Mouse (Mus musculus): ENCODE measurements around the gene Ypel4. TPM values are rescaled to one million over a fixed set of nuclear protein-coding genes. Genes with fewer than 3 reads are reported as not detected.
A peak's percentile ranks its signal among the peaks of the same experiment; 100 is the strongest.

Ypel4 gene
- polyA plus RNA-seq (2015; fragmentation: Nextera tagmentation; extraction: Ambion mirVana), result 1.6 and 2.4 TPM in 2 replicates

DNA sequence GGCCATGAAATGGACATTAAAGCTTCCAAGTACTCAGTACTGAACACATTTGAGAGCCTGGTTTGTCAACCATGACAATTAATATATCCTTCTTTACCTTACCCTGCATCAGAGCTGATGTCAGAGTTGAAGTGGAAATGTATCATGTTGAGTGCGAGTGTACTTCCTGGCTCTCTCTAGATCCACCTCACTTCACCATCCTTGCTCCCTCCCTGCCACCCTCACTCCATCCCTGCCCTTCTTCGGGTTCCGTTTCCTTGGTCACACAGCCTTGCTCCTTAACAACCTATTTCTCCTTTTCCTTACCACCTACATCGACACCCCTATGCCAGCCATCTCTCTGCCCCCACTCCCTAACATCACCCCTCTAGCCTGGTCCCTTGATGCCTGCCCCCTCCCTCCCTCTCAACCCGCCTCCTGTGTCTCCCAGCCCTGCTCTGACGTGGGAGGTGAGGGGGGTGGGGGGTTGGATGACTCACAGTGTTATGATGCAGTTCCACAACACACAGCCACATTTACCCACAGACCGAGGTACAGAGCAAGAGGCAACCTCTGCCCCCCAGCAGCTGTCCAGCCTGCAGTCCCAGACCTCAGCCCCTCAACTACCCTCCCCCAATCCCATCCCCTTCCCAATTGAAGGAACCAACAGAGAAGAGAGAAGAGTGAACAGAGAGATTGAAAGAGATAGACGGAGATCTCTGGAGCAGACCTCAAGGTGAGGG is at the start of gene Ypel4:
Gene Ypel4 (plus strand): TSS at position 480 of the 722 bp plus-strand sequence.
- 0 out of 2 replicates have a peak, but pooled peaks cover 2% of the 10 kb centered on the region for H3K27me3 ChIP-seq (ENCODE audit: control insufficient read depth, insufficient read depth, low read length)
- peaks cover 5% of the 10 kb centered on the region for H3K4me1 ChIP-seq (replicated peaks; ENCODE audit: control insufficient read depth, insufficient read depth)
- no peaks in the 10 kb centered on the region for H3K36me3 ChIP-seq (ENCODE audit: control insufficient read depth, insufficient read depth, low read length)
- no peaks in the 10 kb centered on the region for H3K9me3 ChIP-seq (ENCODE audit: control insufficient read depth, low read length)
- peak within 1 kb of the TSS; percentile 54 for H3K4me2 ChIP-seq (replicated peaks; ENCODE audit: low read depth)
- peak; percentile 67; the same call in 1 of the 2 replicates for ATAC-seq (ENCODE audit: low FRiP score, low TSS enrichment)
- under 1% methylated on average over 8 of the region's 8 CpGs for WGBS
- 0 out of 2 replicates have a peak within 1 kb of the TSS, but pooled peaks have one; percentile 24 for H3K27ac ChIP-seq (replicated peaks)
- peak; percentile 63 for DNase-seq (ENCODE audit: low spot score)
- no peak for TF ChIP-seq EP300 (optimal IDR thresholded peaks at IDR 0.05)
- no peak for TF ChIP-seq CTCF (IDR thresholded peaks at IDR 0.05; ENCODE audit: low read depth)
- peak within 1 kb of the TSS; percentile 32 for H3K9ac ChIP-seq (ENCODE audit: low read length)
- H3K4me3 ChIP-seq (ENCODE audit: low read depth, low read length), result peak within 1 kb of the TSS; percentile 32

GRCm38 (mm10) chr2:84688080-84688844 is 45.6 kb upstream of the Ypel4 start:
- no peak overlapping the region for H3K9ac ChIP-seq (ENCODE audit: low read length)
- no peak overlapping the region for H3K4me3 ChIP-seq (ENCODE audit: low read depth, low read length)
- DNase-seq (ENCODE audit: low spot score) (no peak), ATAC-seq (ENCODE audit: low FRiP score, low TSS enrichment) (no peak)
- no peaks in the 10 kb centered on the region for H3K27me3 ChIP-seq (ENCODE audit: control insufficient read depth, insufficient read depth, low read length)
- 71% methylated on average over 2 of the region's 2 CpGs for WGBS
- H3K4me1 ChIP-seq (replicated peaks; ENCODE audit: control insufficient read depth, insufficient read depth), result no peaks in the 10 kb centered on the region
- TF ChIP-seq EP300 (optimal IDR thresholded peaks at IDR 0.05) (no peak), CTCF (IDR thresholded peaks at IDR 0.05; ENCODE audit: low read depth) (no peak)
- H3K27ac ChIP-seq (replicated peaks), result no peak overlapping the region
- no peak overlapping the region for H3K4me2 ChIP-seq (replicated peaks; ENCODE audit: low read depth)
- H3K36me3 ChIP-seq (ENCODE audit: control insufficient read depth, insufficient read depth, low read length), result peaks cover 35% of the 10 kb centered on the region
- H3K9me3 ChIP-seq (ENCODE audit: control insufficient read depth, low read length), result no peaks in the 10 kb centered on the region

DNA sequence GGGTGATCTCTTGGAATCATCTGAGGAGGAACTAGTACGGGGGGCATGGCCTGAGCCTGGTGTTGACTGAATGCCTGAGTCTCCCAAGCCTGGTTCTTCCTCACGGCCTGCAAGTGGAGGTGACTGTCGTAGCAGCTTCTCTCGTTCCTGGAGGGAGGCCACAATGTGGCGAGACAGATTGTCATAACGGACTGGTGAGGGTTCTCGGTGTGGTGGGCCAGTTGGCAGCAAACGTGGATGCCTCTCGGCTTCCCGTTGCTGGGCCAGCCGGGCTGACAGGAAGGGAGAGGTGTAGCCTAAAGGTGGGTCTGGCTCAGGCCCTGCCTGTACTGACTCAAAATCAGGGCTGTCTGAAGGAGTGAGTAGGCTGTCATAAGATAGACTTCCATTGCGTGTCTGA is 43.8 kb upstream of the Ypel4 start:
- H3K4me1 ChIP-seq (replicated peaks; ENCODE audit: control insufficient read depth, insufficient read depth), result no peaks in the 10 kb centered on the region
- no peak for DNase-seq (ENCODE audit: low spot score)
- no peak overlapping the region for H3K27ac ChIP-seq (replicated peaks)
- no peaks in the 10 kb centered on the region for H3K9me3 ChIP-seq (ENCODE audit: control insufficient read depth, low read length)
- no peak overlapping the region for H3K4me2 ChIP-seq (replicated peaks; ENCODE audit: low read depth)
- WGBS, result 86% methylated on average over 12 of the region's 12 CpGs
- no peak for ATAC-seq (ENCODE audit: low FRiP score, low TSS enrichment)
- H3K27me3 ChIP-seq (ENCODE audit: control insufficient read depth, insufficient read depth, low read length), result no peaks in the 10 kb centered on the region
- H3K36me3 ChIP-seq (ENCODE audit: control insufficient read depth, insufficient read depth, low read length), result peaks cover 40% of the 10 kb centered on the region
- no peak for TF ChIP-seq CTCF (IDR thresholded peaks at IDR 0.05; ENCODE audit: low read depth)
- H3K4me3 ChIP-seq (ENCODE audit: low read depth, low read length), result no peak overlapping the region
- no peak overlapping the region for H3K9ac ChIP-seq (ENCODE audit: low read length)

DNA sequence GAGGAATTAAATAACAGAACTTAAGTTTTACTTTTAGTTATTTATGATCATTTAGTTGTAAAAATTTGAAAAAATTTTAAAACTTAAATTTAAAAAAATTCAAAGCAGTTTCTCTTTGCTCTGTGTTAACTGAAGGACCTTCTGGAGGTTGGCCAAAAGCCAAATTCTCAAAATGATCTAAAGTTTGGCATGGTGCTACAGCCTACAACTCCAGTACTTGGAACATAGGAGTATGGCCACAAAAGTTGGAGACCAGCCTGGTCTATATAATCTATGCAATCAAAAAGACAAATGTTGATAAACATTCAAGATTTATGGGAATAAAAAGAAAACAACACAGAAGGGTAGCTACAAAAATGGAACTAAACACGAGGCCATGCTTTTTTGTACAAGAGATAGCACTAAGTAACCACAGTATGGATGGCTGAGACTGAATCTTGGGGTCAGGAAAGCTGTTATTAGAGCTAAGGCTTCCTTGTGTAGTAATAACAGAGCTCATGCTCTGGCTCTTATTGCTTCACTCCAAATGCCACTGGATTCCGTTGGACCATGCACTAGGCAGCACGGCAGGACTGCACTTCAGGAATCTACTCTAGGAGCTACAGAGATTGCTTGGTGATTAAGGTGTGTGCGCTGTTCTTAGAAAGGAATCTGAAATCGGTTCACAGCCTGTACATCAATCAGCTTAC is 38.7 kb upstream of the Ypel4 start:
- Histone ChIP-seq H3K27me3 (ENCODE audit: control insufficient read depth, insufficient read depth, low read length) (no peaks in the 10 kb centered on the region), H3K4me2 (replicated peaks; ENCODE audit: low read depth) (no peak overlapping the region), H3K9ac (ENCODE audit: low read length) (no peak overlapping the region), H3K27ac (replicated peaks) (no peak overlapping the region), H3K4me1 (replicated peaks; ENCODE audit: control insufficient read depth, insufficient read depth) (no peaks in the 10 kb centered on the region), H3K9me3 (ENCODE audit: control insufficient read depth, low read length) (no peaks in the 10 kb centered on the region), H3K4me3 (ENCODE audit: low read depth, low read length) (no peak overlapping the region), H3K36me3 (ENCODE audit: control insufficient read depth, insufficient read depth, low read length) (peaks cover 16% of the 10 kb centered on the region)
- DNase-seq (ENCODE audit: low spot score) (no peak), ATAC-seq (ENCODE audit: low FRiP score, low TSS enrichment) (no peak)
- TF ChIP-seq EP300 (optimal IDR thresholded peaks at IDR 0.05) (no peak), CTCF (IDR thresholded peaks at IDR 0.05; ENCODE audit: low read depth) (no peak)
- 60% methylated on average over 5 of the region's 5 CpGs for WGBS

GRCm38 (mm10) chr2:84703497-84703896 is 30.4 kb upstream of the Ypel4 start:
- Histone ChIP-seq H3K9ac (ENCODE audit: low read length) (no peak overlapping the region), H3K27ac (replicated peaks) (no peak overlapping the region; the same call in 1 of the 2 replicates), H3K27me3 (ENCODE audit: control insufficient read depth, insufficient read depth, low read length) (no peaks in the 10 kb centered on the region), H3K4me1 (replicated peaks; ENCODE audit: control insufficient read depth, insufficient read depth) (no peaks in the 10 kb centered on the region), H3K36me3 (ENCODE audit: control insufficient read depth, insufficient read depth, low read length) (no peaks in the 10 kb centered on the region), H3K4me2 (replicated peaks; ENCODE audit: low read depth) (no peak overlapping the region), H3K4me3 (ENCODE audit: low read depth, low read length) (no peak overlapping the region), H3K9me3 (ENCODE audit: control insufficient read depth, low read length) (no peaks in the 10 kb centered on the region)
- DNase-seq (ENCODE audit: low spot score) (no peak), ATAC-seq (ENCODE audit: low FRiP score, low TSS enrichment) (no peak)
- TF ChIP-seq EP300 (optimal IDR thresholded peaks at IDR 0.05) (no peak), CTCF (IDR thresholded peaks at IDR 0.05; ENCODE audit: low read depth) (no peak)
- 79% methylated on average over 1 of the region's 1 CpGs for WGBS
